Mouse (Mus musculus) urinary bladder, adult 2 months (tissue): ENCODE results near the gene Kit. TPM values are rescaled to one million over a fixed set of nuclear protein-coding genes. Genes with fewer than 3 reads are reported as not detected.

Source experiments
- DNase-seq: peaks from one replicate; pipeline ENCODE4 v3.0.0; 2022; ENCODE audit warnings: low spot score
- polyA plus RNA-seq: library from polyadenylated mRNA; depleted of rRNA; stranded (reverse); fragments of >200 nt; gene quantifications from 2 replicates; pipeline ENCODE4 v1.2.3, GENCODE M21; 2012; rRNA removed

Kit gene
- 13.1 and 16.5 TPM in 2 replicates for polyA plus RNA-seq

DNA sequence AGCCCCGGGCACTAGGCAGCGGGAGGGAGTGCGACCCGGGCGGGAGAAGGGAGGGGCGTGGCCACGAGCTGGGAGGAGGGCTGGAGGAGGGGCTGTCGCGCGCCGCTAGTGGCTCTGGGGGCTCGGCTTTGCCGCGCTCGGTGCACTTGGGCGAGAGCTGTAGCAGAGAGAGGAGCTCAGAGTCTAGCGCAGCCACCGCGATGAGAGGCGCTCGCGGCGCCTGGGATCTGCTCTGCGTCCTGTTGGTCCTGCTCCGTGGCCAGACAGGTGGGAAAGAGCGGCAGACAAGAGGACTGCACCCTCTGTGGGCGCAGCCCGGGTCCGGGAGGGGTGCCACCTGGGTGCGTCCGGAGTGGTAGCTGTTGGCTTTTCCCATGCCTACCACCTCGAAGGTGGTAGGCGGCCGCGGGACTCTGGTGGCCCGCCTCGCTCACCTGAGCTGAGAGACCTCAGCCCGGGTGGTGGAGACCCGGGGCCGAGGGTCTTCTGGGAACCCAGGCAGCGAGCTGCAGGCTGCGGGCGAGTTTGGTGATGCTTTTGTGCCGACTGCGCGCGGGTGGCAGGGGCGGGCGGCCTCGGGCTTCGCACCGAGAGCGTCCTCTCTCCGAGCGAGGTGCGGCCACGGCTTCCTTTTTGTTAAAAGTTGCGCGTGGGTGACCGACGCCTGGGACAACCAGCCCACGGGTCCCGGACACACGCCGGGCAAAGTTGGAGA, at the start of gene Kit:
TSS of gene Kit (plus strand) at position 65 of the 715 bp plus-strand sequence.
- peak; percentile 62 for DNase-seq

- no peak for DNase-seq
Measured at GRCm38 (mm10) chr5:75536156-75536555, 38.6 kb upstream of the Kit start.

DNA sequence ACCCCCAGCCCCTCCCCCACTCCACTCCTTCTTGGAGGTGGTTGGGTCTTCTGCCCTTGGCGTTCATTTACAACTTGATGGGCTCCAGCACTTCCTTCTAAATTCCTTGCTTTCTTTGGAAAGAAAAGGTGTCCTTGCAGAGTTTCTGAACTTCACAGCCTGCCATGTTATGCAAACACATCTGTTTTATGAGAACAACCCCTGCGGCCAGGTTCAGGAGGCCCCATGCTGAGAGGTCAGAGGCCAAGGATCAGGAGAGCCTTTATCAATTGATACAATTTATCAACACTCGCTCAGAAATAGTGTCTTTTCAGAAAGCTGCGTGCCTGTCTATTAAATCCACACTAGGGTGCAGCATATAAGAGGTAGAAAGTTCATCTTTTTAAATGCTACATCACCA, 37.0 kb upstream of the Kit start:
- DNase-seq, result no peak

- DNase-seq, result no peak
Measured at GRCm38 (mm10) chr5:75538458-75538857, 36.3 kb upstream of the Kit start.

GRCm38 (mm10) chr5:75539098-75539497, 35.6 kb upstream of the Kit start:
- DNase-seq, result no peak

- no peak for DNase-seq
Measured at GRCm38 (mm10) chr5:75543757-75544156, 31.0 kb upstream of the Kit start.

GRCm38 (mm10) chr5:75544472-75545264, 30.0 kb upstream of the Kit start:
- DNase-seq, result no peak

DNA sequence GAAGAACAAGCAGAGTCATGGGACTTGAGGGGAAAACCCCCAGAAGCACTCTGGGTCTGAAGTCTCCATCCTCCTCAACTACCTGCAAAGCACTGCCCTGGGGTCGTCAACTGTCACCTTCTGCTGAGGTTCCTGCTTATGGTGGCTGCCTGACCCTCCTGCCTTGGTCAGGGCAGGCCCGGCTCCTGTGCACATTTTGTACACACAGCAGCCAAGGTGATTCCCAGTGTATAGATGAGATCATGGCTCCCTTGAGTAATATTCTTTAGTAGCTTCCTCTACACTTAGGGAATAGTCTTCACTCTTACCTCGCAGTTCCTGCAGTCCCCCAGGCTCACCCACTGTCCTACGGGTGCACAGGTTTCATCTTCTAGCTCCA, 29.5 kb upstream of the Kit start:
- DNase-seq, result no peak

DNA sequence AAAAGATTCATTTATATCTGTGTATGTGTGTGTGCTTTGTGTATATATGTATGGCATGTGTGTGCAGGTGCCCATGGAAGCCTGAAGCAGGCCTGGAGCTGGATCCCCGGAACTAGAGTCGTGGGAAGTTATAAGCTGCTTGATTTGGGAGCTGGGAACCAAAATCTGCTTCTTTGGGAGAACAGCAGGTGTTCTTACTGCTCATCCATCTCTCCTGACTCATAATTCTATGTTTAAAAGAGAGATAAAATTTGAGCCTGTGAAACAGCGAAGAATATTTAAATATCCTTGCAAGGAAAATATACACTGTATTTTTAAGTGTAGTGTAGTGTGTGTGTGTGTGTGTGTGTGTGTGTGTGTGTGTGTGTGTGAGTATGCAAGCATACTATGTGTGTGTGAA, 21.7 kb upstream of the Kit start:
- no peak for DNase-seq

DNA sequence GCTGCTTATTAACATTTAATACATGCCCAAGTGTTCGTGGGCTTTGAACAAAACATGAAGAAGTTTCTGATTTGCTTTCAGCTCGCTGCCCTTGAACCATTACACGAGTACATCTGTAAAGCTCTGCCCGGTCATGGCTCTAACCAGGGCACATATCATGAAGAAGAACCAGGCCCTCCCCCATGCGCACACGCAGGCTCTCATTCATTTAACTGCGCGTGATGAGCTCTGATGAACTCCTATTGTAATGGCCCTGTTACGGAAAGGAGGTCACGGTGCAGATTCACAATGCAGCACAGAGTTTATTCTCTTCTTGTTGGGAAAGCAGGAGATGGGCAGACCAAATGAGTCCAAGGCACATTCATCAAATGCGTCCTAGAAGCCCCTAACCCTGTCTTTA, 17.1 kb upstream of the Kit start:
- DNase-seq, result no peak

GRCm38 (mm10) chr5:75559291-75559690, 15.4 kb upstream of the Kit start:
- no peak for DNase-seq

DNA sequence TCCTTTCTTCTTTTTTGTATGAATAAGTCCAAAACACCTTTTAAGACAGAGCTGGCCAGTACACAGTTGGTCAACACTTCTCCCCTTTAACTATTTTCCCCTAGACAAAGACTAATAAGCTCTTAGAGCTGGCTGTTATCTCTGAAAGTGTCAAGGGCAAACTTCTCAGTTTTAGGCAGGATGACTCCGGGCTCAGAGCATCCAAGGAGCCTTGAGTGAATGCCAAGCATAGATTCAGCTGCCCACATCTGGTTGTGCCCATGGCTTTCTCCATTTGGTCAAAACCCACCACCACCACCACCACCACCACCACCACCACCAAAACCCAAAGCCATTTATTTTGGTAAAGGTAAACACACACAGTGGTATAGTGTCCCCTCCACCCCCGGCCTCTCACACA, 13.5 kb upstream of the Kit start:
- no peak for DNase-seq

DNA sequence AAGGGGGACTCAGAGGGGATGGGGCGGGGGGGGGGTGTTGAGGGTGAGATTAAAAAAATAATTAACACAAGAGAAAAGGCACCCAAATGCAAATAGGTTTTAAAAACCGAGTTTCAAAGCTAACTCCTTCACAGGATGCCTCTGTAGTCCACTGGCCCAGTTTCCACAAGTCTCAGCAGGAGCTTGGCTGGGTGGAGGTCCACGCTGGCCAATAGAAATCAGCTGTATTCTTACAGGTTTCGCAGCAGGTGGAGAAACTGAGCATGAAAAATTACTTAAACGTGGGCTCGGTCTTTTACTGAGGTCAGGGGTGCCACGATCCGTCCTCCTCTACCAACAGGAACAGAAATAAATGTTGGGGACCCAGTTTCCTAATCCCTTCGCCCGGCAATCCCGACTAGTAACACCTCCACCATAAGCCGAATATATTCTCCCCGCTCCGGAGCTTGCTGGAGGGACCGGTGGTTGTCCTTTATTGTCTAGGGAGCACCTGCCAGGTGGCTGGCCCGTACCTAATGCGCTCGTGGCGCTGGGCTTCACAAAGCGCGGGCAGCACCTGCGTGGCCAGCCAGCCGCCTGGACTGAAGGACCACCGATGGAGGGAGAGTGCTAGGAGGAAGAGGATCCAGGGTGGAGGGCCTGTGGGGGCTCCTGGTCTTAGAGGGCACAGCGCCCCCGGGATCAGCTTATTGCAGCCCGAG, 415 bp upstream of the Kit start:
- no peak for DNase-seq

DNA sequence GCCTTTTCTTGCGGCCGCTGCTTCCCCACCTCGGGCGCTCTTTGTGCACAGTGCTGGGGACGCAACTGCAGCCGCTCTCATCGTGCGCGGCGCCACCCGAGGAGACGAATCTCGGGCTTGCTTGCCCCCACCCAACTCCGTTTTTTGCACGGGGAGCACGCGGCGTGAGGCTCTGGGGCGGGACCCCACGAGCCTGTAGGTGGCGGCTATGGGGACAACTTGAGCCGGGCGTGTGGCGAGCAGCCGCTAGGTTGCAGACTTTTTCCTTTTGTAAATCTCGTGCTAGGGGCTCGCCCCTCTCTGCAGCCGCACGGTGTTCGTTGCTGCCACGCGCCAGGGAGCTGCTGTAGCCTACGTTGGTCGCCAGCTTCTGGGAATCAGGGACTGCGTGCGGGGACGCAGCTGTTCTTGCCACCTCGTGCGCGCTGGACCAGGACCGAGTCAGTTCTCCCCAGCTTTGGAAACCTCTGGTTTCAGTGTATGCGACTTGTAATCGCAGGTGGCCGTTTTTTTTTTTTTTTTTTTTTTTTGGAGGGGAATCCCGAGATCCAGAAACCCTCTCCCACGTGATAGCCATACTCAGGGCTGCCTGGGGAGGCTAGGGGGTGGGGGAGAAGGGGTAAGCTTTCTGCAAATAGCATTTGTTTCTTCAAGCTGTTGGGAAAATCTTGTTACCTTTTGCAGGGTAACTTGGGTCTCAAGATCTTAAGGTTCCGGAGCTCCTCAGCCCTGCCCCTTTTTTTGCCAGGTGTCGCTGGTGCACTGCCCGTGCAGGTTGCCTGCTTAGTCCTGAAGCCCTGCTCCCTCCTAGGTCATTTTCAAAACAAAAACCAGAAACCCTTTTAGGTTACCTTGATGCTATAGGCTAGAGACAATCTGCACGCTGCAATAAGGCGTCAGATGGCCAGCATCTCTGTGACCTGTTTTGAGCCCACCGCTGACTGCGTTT, 1.1 kb downstream of the Kit start:
- peak; percentile 39 for DNase-seq

DNA sequence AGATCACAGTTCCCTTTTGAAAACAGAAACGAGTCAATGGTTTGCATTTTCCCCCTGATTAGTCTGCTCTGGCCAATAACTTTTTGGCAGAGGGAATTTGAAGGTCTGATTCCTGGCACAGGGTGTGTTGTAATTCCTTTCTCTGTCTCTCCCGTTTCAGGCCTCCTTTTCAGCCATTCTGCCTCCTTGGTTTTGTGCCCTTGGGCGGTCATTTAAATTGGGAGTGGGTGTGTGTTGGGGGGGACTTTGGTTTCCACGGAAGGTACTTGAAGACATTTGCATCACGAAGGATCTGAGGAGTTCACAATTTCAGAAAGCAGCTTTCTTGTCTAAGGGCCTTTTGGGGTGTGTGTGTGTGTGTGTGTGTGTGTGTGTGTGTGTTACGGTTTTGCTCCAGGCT, 2.0 kb downstream of the Kit start:
- DNase-seq, result no peak

DNA sequence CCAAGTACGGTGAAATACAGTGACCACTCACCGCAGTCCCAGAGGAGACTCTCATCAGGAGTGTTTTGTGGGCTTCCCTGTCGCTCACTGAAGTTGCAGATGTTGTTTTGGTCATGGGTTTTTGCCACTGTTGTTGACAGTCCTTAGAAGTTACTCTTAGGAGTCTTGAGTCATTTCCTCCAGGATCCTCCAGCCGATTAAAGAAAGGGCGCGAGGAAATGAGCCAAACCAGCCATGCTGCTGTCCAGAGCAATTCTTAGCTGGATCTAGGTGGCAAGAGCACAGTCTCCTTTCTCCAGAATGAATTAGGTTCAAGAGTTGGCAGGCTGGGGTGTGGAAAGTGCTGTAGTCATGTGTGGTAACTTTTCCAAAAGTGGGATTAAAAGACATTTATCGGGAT, 3.4 kb downstream of the Kit start:
- no peak for DNase-seq

GRCm38 (mm10) chr5:75579244-75579643, 4.5 kb downstream of the Kit start:
- DNase-seq, result no peak

DNA sequence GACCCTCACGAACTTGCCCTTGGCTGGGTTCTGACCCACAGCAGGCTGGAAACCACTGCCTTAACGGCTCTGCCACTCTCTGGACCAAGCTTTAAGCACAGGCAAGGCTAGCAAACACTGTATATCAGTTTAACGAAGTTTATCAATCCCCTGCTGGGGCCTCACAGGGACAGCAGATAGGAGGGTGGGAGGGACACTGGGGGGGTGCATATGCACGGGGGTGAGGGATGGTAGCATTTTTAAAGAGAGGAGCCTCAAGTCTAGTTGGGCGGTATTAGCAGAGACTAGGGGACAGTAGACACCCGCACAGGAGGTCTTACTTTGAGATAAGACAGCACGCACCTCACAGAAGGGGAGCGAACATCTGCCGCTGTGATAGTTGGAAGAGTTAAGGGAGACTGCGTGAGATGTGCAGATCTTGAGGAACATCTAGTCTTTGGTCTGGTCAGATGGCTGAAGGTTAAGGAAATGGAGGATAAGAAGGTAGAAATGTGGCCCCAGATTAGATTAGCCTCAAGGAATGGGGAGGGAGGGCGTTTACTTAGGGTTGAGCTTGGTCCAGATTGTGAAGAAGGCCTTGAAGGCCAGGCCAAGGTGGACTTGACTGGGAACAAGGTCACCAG, 5.0 kb downstream of the Kit start:
- no peak for DNase-seq

DNA sequence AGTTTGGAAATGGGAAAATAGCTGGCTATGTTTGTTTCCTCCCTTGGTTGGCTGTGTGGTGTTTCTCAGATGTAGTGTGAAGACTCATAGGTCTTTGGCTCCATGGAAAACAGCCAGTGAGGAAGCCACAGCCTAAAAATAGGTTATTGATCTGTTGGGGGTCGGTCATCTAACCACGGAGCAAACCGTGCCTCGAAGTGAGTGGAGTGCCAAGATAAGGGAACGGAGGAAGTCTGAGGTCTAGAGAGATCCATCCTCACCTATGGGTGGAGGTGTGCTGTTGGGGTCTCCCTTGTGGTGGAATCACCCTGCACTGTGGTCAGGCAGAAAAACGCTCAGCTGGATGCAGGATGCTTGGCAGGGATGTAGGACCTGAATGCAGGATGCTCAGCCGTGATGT, 7.2 kb downstream of the Kit start:
- no peak for DNase-seq

DNA sequence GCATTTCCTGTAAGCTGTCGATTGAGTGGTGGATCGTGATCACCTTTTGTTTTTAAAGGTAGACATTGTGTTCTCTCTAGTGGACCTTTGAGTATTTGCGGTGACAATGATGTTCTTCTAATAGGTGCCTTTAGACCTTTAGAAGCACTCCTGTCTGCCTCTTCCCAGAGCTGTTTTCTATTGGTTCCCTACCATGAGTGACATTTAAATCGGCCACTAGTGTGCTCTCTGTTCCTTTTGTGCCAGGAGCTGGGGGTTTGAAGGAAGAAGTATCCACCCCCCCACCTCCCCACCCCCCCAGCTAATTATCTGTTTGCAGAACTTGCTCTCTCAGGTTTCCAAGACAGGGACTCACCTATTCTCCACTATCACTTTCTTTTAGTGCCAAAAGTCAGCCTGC, 13.1 kb downstream of the Kit start:
- no peak for DNase-seq
